Mouse (Mus musculus) Patski (cell line): ENCODE measurements around the gene Ncoa5. TPM values are rescaled to one million over a fixed set of nuclear protein-coding genes. Genes with fewer than 3 reads are reported as not detected.

Experiments used
- ATAC-seq: fragments of 100-300 bp; one replicate; pipeline ENCODE4 v1.8.0; 2021
- CTCF ChIA-PET: fragments of 350-600 bp; sonication (Branson Sonifier 250); formaldehyde crosslinking; loops from one replicate; lab custom pipeline; 2022; ENCODE audit warnings: inconsistent platforms; lab: Charles Lee
- POLR2A ChIA-PET: fragments of 350-600 bp; sonication (Branson Sonifier 250); formaldehyde crosslinking; loops from one replicate; lab custom pipeline; 2022; ENCODE audit warnings: antibody characterized with exemption, inconsistent platforms; lab: Charles Lee
- DNase-seq: peaks from one replicate; pipeline ENCODE4 v3.0.0-alpha.2; 2011; ENCODE audit warnings: low read depth, low spot score
- H3K27me3 ChIP-seq: fragments of 371-371 bp; one replicate; pipeline ENCODE4 v1.5.1; 2021
- CTCF ChIP-seq: fragments of 100-300 bp; IDR thresholded peaks from one replicate; pipeline ENCODE4 v1.5.1; 2021
- in situ Hi-C: fragments of 300-500 bp; cut with MboI; formaldehyde crosslinking; loops from 3 replicates; pipeline ENCODE4 v1.11.1; 2018; ENCODE audit warnings: low pct_unique_long_range_greater_than_20kb, mixed read lengths
- polyA plus RNA-seq: library from polyadenylated mRNA; unstranded; gene quantifications from one replicate; pipeline ENCODE4 v1.2.3, GENCODE M21; 2021

Ncoa5 gene
- polyA plus RNA-seq, 1 experiment from 2014 or later = 40.0 TPM

GRCm38 (mm10) chr2:165050826-165051548 lies 16.3 kb upstream of the Ncoa5 start:
- in situ Hi-C loops = no loop called here
- ChIA-PET CTCF (no interaction called here), POLR2A (no interaction called here)
- TF ChIP-seq CTCF = no peak
- no peak for DNase-seq
- no peak for ATAC-seq
- H3K27me3 ChIP-seq = peaks cover 20% of the 10 kb centered on the region

DNA sequence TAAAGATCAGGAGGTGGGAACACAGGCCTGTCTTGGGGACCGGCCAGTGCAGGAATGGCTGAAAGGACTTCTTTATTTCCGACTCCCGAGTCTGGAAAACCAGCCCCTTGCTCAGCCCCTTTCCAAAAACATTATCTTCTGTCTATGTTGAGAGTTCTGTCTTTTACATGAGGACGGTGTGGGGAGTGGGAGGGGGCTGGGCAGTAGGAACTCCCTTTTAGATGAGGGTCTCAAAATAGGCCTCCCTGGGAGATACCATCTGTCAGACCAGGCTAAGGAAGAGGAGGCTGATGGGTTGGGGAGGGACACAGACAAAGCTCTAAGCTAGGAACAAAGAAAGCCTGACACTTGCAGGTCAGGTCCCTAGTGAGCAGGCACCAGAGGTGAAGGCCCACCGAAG lies 14.4 kb upstream of the Ncoa5 start:
- in situ Hi-C loops = no loop called here
- ChIA-PET CTCF (no interaction called here), POLR2A (no interaction called here)
- ATAC-seq (no peak), DNase-seq (no peak)
- TF ChIP-seq CTCF = no peak
- peaks cover 22% of the 10 kb centered on the region for H3K27me3 ChIP-seq

DNA sequence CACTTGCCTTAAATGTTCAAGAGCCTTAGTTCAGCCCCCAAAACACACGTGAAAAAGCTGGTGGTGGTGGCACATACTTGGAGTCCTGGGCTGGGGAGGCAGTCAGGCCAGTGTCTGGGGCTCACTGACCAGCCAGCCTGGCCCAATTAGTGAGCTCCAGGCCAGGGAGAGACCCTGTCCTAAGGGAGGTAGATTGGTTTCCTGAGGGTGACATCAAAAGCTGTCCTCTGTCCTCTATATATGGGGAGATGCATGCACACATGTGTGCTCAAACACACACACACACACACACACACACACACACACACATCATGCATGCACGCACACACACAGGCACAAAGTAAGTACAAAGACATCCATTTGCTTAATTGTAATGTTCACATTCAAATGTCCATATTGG lies 9.1 kb upstream of the Ncoa5 start:
- POLR2A ChIA-PET = interaction anchor here (0.7 to 1.6 kb wide), 2 partner anchors 9 to 20 kb away, joined by 3 to 5 read pairs; partner anchors contain the start of gene Ncoa5
- ATAC-seq (no peak), DNase-seq (no peak)
- in situ Hi-C loops = no loop called here
- CTCF ChIA-PET = interaction anchor here (1.8 kb wide), 1 partner anchor 11 kb away, joined by 8 read pairs; no protein-coding TSS in a partner anchor
- TF ChIP-seq CTCF = no peak
- H3K27me3 ChIP-seq = peaks cover 16% of the 10 kb centered on the region

- TF ChIP-seq CTCF = no peak
- DNase-seq = no peak
- in situ Hi-C loops = no loop called here
- CTCF ChIA-PET = interaction anchor here (1.7 to 1.8 kb wide), 2 partner anchors 10 to 11 kb away, joined by 6 to 8 read pairs; no protein-coding TSS in a partner anchor
- peaks cover 19% of the 10 kb centered on the region for H3K27me3 ChIP-seq
- POLR2A ChIA-PET = interaction anchor here (0.7 to 1.6 kb wide), 2 partner anchors 8 to 448 kb away, joined by 3 to 5 read pairs; partner anchors contain the start of gene Ncoa5
- no peak for ATAC-seq
Measured at GRCm38 (mm10) chr2:165043090-165043636, 8.5 kb upstream of the Ncoa5 start.

DNA sequence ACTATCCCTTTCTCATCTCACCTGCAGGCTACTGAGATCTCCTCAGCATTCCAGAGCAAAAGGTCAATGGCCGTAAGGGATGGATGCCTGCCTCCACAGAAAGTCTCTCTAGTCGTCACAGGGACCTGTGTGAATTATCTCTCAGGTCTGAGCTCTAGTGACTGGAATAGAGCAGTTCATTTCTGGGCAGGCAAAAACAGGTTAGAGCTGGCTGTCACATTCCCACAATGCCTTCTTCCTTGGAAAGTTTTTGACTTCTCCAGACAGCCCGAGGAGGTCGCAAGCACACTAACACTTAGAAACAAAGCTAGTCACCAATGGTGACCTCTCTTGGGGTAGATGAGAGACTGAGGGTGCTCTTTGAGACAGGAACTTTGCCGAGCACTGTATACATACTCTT lies 7.5 kb upstream of the Ncoa5 start:
- ChIA-PET POLR2A (no interaction called here), CTCF (interaction anchor here (1.7 kb wide), 1 partner anchor 10 kb away, joined by 6 read pairs; no protein-coding TSS in a partner anchor)
- in situ Hi-C loops = no loop called here
- no peak for DNase-seq
- TF ChIP-seq CTCF = no peak
- peaks cover 18% of the 10 kb centered on the region for H3K27me3 ChIP-seq
- ATAC-seq = no peak

- ChIA-PET CTCF (no interaction called here), POLR2A (no interaction called here)
- no peak for TF ChIP-seq CTCF
- peaks cover 7% of the 10 kb centered on the region for H3K27me3 ChIP-seq
- ATAC-seq (no peak), DNase-seq (no peak)
- in situ Hi-C loops = no loop called here
Measured at GRCm38 (mm10) chr2:165037415-165037814, 2.7 kb upstream of the Ncoa5 start.

- ATAC-seq (no peak), DNase-seq (no peak)
- in situ Hi-C loops = no loop called here
- CTCF ChIA-PET = no interaction called here
- POLR2A ChIA-PET = interaction anchor here (1.5 kb wide), 1 partner anchor 8 kb away, joined by 5 read pairs; no protein-coding TSS in a partner anchor
- peaks cover 7% of the 10 kb centered on the region for H3K27me3 ChIP-seq
- no peak for TF ChIP-seq CTCF
Measured at GRCm38 (mm10) chr2:165035058-165035431, 378 bp upstream of the Ncoa5 start.

GRCm38 (mm10) chr2:165033306-165033705 lies 1.4 kb downstream of the Ncoa5 start:
- no peaks in the 10 kb centered on the region for H3K27me3 ChIP-seq
- POLR2A ChIA-PET = interaction anchor here (0.6 to 0.8 kb wide), 2 partner anchors 9 to 65 kb away, joined by 4 to 5 read pairs; no protein-coding TSS in a partner anchor
- in situ Hi-C loops = no loop called here
- TF ChIP-seq CTCF = no peak
- DNase-seq = no peak
- CTCF ChIA-PET = interaction anchor here (1.1 to 2.1 kb wide), 6 partner anchors 9 to 19 kb away, joined by 3 to 8 read pairs (median 4); no protein-coding TSS in a partner anchor
- ATAC-seq = no peak

DNA sequence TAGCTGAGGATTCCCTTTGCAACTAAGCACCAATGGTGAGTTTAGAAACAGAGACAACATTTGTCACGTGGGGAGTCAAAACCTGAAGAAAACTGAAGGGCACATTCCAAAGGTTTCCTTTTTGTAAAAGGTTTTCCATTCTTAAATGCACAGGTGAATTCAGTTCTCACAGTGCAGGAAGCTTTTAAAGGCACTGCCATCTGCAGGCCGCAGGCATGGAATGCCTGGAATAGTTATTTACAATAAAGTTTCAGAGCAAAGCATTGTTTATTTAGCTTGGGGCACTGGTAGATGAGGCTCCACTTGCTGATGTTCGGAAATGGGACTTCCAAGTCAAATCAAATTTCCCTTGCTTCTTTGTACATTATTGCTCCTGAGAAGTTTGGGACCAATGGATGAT lies 2.1 kb downstream of the Ncoa5 start:
- ChIA-PET POLR2A (interaction anchor here (0.6 to 1.0 kb wide), 2 partner anchors 120 to 941 kb away, joined by 3 read pairs; no protein-coding TSS in a partner anchor), CTCF (interaction anchor here (0.8 to 2.1 kb wide), 8 partner anchors 10 to 80 kb away, joined by 3 to 8 read pairs (median 5); no protein-coding TSS in a partner anchor)
- H3K27me3 ChIP-seq = no peaks in the 10 kb centered on the region
- DNase-seq (no peak), ATAC-seq (no peak)
- in situ Hi-C loops = no loop called here
- peak; percentile 54 for TF ChIP-seq CTCF

GRCm38 (mm10) chr2:165027163-165027562 lies 7.5 kb downstream of the Ncoa5 start:
- ChIA-PET CTCF (no interaction called here), POLR2A (interaction anchor here (0.5 kb wide), 1 partner anchor 255 kb away, joined by 3 read pairs; no protein-coding TSS in a partner anchor)
- no peak for TF ChIP-seq CTCF
- DNase-seq = no peak
- in situ Hi-C loops = no loop called here
- H3K27me3 ChIP-seq = no peaks in the 10 kb centered on the region
- no peak for ATAC-seq
